Mouse (Mus musculus): Measurements from ENCODE around the gene Gm45713.

DNA sequence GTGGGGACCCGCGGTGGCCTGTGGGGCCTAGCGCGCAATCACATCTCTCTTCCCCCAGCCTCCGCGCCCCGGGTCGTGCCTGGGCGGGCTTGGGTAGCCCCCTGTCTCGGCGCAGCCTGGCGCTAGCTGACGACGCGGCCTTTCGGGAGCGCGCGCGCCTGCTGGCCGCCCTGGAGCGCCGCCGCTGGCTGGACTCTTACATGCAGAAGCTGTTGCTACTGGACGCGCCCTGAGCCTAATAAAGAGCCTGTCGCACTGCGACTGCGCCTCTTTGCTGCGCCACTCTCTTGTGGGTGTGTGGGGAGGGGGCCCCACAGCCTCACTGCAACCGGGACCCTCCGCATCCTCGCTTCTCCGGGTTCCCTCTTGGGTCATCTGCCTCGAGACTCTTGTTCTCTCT lies 45.5 kb upstream of the Gm45713 start:
- TF ChIP-seq CHD2 (IDR thresholded peaks at IDR 0.05; ENCODE audit: low read depth, low read length) (no peak), ZC3H11A (IDR thresholded peaks at IDR 0.05; ENCODE audit: borderline replicate concordance, low read depth, low read length) (no peak), MAFK (IDR thresholded peaks at IDR 0.05; ENCODE audit: insufficient read depth, low read depth, low read length) (no peak), HCFC1 (IDR thresholded peaks at IDR 0.05; ENCODE audit: borderline replicate concordance, insufficient read depth, low read length) (no peak)

All from ES-E14 (cell line).